Mouse (Mus musculus) MEL (cell line): Measurements from ENCODE around the gene Emilin2.

Experiments used
- CTCF ChIP-seq, 3 experiments: IDR thresholded peaks in 2 of 3; conservative IDR thresholded peaks in 1 of 3; 2 replicates each; pipeline ENCODE4 v1.5.1; 2011 to 2012; ENCODE audit warnings: low read length in 3 of 3, low read depth in 2 of 3, mild to moderate bottlenecking in 2 of 3, improper control_type of control experiment in 1 of 3, inconsistent platforms in 1 of 3, mixed read lengths in 1 of 3, moderate library complexity in 1 of 3; ENCODE audit not compliant: control insufficient read depth in 1 of 3, insufficient read depth in 1 of 3, poor library complexity in 1 of 3, severe bottlenecking in 1 of 3
- GATA1 ChIP-seq: IDR thresholded peaks from 2 replicates; pipeline ENCODE4 v1.6.1; 2011; ENCODE audit warnings: low read depth, low read length, improper control_type of control experiment
- JUND ChIP-seq: IDR thresholded peaks from 2 replicates; pipeline ENCODE4 v1.6.1; 2011; ENCODE audit warnings: low read depth, mild to moderate bottlenecking, improper control_type of control experiment, low read length
- MAX ChIP-seq: IDR thresholded peaks from 2 replicates; pipeline ENCODE4 v1.6.1; 2011; ENCODE audit warnings: low read length, improper control_type of control experiment
- NELFE ChIP-seq: IDR thresholded peaks from 2 replicates; pipeline ENCODE4 v1.6.1; 2011; ENCODE audit warnings: low read depth, low read length, improper control_type of control experiment
- NRF1 ChIP-seq: IDR thresholded peaks from 2 replicates; pipeline ENCODE4 v1.6.1; 2014; ENCODE audit warnings: low read depth, mild to moderate bottlenecking, inconsistent platforms, low read length, improper control_type of control experiment, moderate library complexity; ENCODE audit not compliant: poor library complexity, insufficient read depth, severe bottlenecking
- POLR2A ChIP-seq, 2 experiments: IDR thresholded peaks; 2 replicates each; pipeline ENCODE4 v1.6.1; 2011 to 2012; ENCODE audit warnings: low read length in 2 of 2, mild to moderate bottlenecking in 2 of 2, control low read depth in 1 of 2, improper control_type of control experiment in 1 of 2, low read depth in 1 of 2, moderate library complexity in 1 of 2; ENCODE audit not compliant: control insufficient read depth in 1 of 2, insufficient read depth in 1 of 2, poor library complexity in 1 of 2
- RAD21 ChIP-seq: IDR thresholded peaks from 2 replicates; pipeline ENCODE4 v1.6.1; 2011; ENCODE audit warnings: mild to moderate bottlenecking, low read depth, low read length, improper control_type of control experiment
- RCOR1 ChIP-seq: IDR thresholded peaks from 2 replicates; pipeline ENCODE4 v1.6.1; 2012; ENCODE audit warnings: low read depth, mild to moderate bottlenecking, inconsistent platforms, low read length, improper control_type of control experiment
- TAL1 ChIP-seq: IDR thresholded peaks from 2 replicates; pipeline ENCODE4 v1.6.1; 2012; ENCODE audit warnings: mild to moderate bottlenecking, inconsistent platforms, low read length, moderate library complexity, mixed read lengths
- TCF12 ChIP-seq: IDR thresholded peaks from 2 replicates; pipeline ENCODE4 v1.6.1; 2014; ENCODE audit warnings: low read depth, mild to moderate bottlenecking, inconsistent platforms, low read length, improper control_type of control experiment, moderate library complexity
- USF1 ChIP-seq: IDR thresholded peaks from 2 replicates; pipeline ENCODE4 v1.6.1; 2014; ENCODE audit warnings: low read depth, mild to moderate bottlenecking, inconsistent platforms, low read length, improper control_type of control experiment, moderate library complexity
- USF2 ChIP-seq, 2 experiments: IDR thresholded peaks; 2 replicates each; pipeline ENCODE4 v1.6.1; 2011 to 2012; ENCODE audit warnings: improper control_type of control experiment in 2 of 2, low read length in 2 of 2, borderline replicate concordance in 1 of 2, inconsistent platforms in 1 of 2, low read depth in 1 of 2, mild to moderate bottlenecking in 1 of 2; ENCODE audit not compliant: insufficient read depth in 1 of 2

DNA sequence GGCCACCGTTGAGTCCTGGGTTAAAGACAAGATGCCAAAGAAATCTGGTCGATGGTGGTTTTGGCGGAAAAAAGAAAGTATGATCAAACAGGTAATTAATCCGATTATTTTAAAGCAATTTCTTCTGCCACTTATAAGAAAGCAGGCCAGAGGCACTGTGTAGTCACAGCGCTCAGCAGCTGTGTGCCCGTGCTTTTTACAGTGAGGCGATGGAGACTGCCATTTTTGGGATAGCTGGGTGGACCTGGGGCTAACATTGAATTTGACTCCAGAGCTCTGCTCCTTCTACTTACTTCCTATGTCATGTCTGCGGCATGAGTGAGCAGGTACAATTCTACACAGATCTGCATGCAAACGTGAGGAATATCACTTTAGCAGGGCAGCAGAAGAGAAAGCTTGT lies 71.0 kb downstream of the Emilin2 start:
- TF ChIP-seq TCF12 (no peak), CTCF (IDR thresholded peaks at IDR 0.05 in 2 of 3, conservative IDR thresholded peaks at IDR 0.05 in 1 of 3; ENCODE audit: control insufficient read depth in 1 of 3, insufficient read depth in 1 of 3, low read depth in 2 of 3, low read length in 3 of 3, poor library complexity in 1 of 3, severe bottlenecking in 1 of 3) (no peak), POLR2A (IDR thresholded peaks at IDR 0.05; ENCODE audit: control insufficient read depth in 1 of 2, insufficient read depth in 1 of 2, low read depth in 1 of 2, low read length in 2 of 2, poor library complexity in 1 of 2) (no peak), JUND (no peak), GATA1 (no peak), NELFE (no peak), TAL1 (no peak), MAX (no peak), RAD21 (no peak), NRF1 (no peak), USF2 (IDR thresholded peaks at IDR 0.05; ENCODE audit: borderline replicate concordance in 1 of 2, insufficient read depth in 1 of 2, low read depth in 1 of 2, low read length in 2 of 2) (no peak), RCOR1 (no peak), USF1 (no peak)
